9 mouse cellular contexts compared by ENCODE assay signal in genomic region chr4:136324226-136324625, GRCm38 (mm10). TPM values are rescaled to one million over a fixed set of nuclear protein-coding genes. Genes with fewer than 3 reads are reported as not detected.
DNase-seq lines count a peak whose midpoint lies in the region; ATAC-seq and TF ChIP-seq lines count a peak whose summit lies in the region.
"Had no signal": no experiment of that assay in that cellular context is flagged by ENCODE, and none has a peak within 500 bp of the region (broad histone marks: within the 10 kb centered on the region; RNA-seq: fewer than 3 reads in every experiment).

No protein-coding gene starts in this region.

- no peak for DNase-seq in forebrain, postnatal 0 days
- no peak for DNase-seq in forebrain, embryonic 11.5 days (ENCODE audit: low spot score)
- DNase-seq in midbrain, embryonic 14.5 days = peak; percentile 40
- peak; percentile 2 for DNase-seq in heart, postnatal 25 days (ENCODE audit: low spot score)
- peak; percentile 56 for DNase-seq in skeletal muscle tissue, adult 2 months (ENCODE audit: low read depth, low spot score)
- DNase-seq in spleen, postnatal 4 days (ENCODE audit: low spot score in 2 of 2) = no peak

- no peak overlapping the region for H3K4me2 ChIP-seq in forebrain, postnatal 0 days (ENCODE audit: low read depth)
- no peak overlapping the region for H3K4me2 ChIP-seq in forebrain, embryonic 11.5 days (ENCODE audit: low read depth, low read length, severe bottlenecking)
- no peak overlapping the region for H3K4me2 ChIP-seq in midbrain, embryonic 14.5 days (ENCODE audit: low read length)
- no peak overlapping the region for H3K4me2 ChIP-seq in midbrain, embryonic 13.5 days (replicated peaks)
- no peak overlapping the region for H3K4me2 ChIP-seq in hindbrain, embryonic 16.5 days (ENCODE audit: low read length)
- H3K4me2 ChIP-seq: stomach, embryonic 15.5 days had no signal

- intact Hi-C loops in heart, postnatal 25 days (cut with DNase I) = loop anchor here (1.0 to 5.0 kb wide), 3 partner anchors 37 to 122 kb away; no protein-coding TSS in a partner anchor

- ATAC-seq in forebrain, postnatal 0 days = no peak
- ATAC-seq in forebrain, embryonic 11.5 days (replicated peaks; ENCODE audit: low FRiP score) = no peak
- no peak for ATAC-seq in midbrain, embryonic 14.5 days (ENCODE audit: low FRiP score, low TSS enrichment)
- ATAC-seq in midbrain, embryonic 13.5 days = no peak
- no peak for ATAC-seq in hindbrain, embryonic 16.5 days

- peak; percentile 32 for TF ChIP-seq CTCF in forebrain, postnatal 0 days (IDR thresholded peaks at IDR 0.05; ENCODE audit: low read depth)

- H3K4me3 ChIP-seq in forebrain, postnatal 0 days (ENCODE audit: low read depth, low read length) = no peak overlapping the region
- no peak overlapping the region for H3K4me3 ChIP-seq in forebrain, embryonic 11.5 days (ENCODE audit: low read depth, low read length)
- no peak overlapping the region for H3K4me3 ChIP-seq in midbrain, embryonic 14.5 days (replicated peaks; ENCODE audit: low read depth, low read length)
- H3K4me3 ChIP-seq in midbrain, embryonic 13.5 days (replicated peaks) = no peak overlapping the region
- no peak overlapping the region for H3K4me3 ChIP-seq in hindbrain, embryonic 16.5 days (ENCODE audit: low read length)
- H3K4me3 ChIP-seq: stomach, embryonic 15.5 days had no signal

- H3K36me3 ChIP-seq in forebrain, postnatal 0 days (ENCODE audit: insufficient read depth) = peaks cover 48% of the 10 kb centered on the region
- H3K36me3 ChIP-seq in forebrain, embryonic 11.5 days (ENCODE audit: control insufficient read depth, insufficient read depth, low read length) = peaks cover 3% of the 10 kb centered on the region; the same call in 1 of the 2 replicates
- H3K36me3 ChIP-seq in midbrain, embryonic 14.5 days (ENCODE audit: control insufficient read depth, insufficient read depth, low read length) = peaks cover 67% of the 10 kb centered on the region
- H3K36me3 ChIP-seq in midbrain, embryonic 13.5 days = peaks cover 62% of the 10 kb centered on the region
- peaks cover 13% of the 10 kb centered on the region for H3K36me3 ChIP-seq in hindbrain, embryonic 16.5 days (ENCODE audit: control insufficient read depth, insufficient read depth, low read length)

- H3K9me3 ChIP-seq in forebrain, postnatal 0 days (ENCODE audit: low read length) = no peaks in the 10 kb centered on the region
- H3K9me3 ChIP-seq in forebrain, embryonic 11.5 days (ENCODE audit: control insufficient read depth, low read length) = no peaks in the 10 kb centered on the region
- H3K9me3 ChIP-seq in midbrain, embryonic 14.5 days (ENCODE audit: control insufficient read depth, low read length) = no peaks in the 10 kb centered on the region
- no peaks in the 10 kb centered on the region for H3K9me3 ChIP-seq in midbrain, embryonic 13.5 days
- no peaks in the 10 kb centered on the region for H3K9me3 ChIP-seq in hindbrain, embryonic 16.5 days (ENCODE audit: control insufficient read depth, low read length)
- H3K9me3 ChIP-seq: stomach, embryonic 15.5 days had no signal

- H3K27ac ChIP-seq in forebrain, postnatal 0 days (ENCODE audit: low read depth, low read length) = no peak overlapping the region
- H3K27ac ChIP-seq in forebrain, embryonic 11.5 days (ENCODE audit: low read depth, low read length) = no peak overlapping the region
- H3K27ac ChIP-seq in midbrain, embryonic 14.5 days (replicated peaks; ENCODE audit: low read depth, low read length) = no peak overlapping the region
- H3K27ac ChIP-seq in midbrain, embryonic 13.5 days = no peak overlapping the region
- H3K27ac ChIP-seq in hindbrain, embryonic 16.5 days (ENCODE audit: low read depth, low read length) = no peak overlapping the region
- H3K27ac ChIP-seq: stomach, embryonic 15.5 days had no signal

- H3K4me1 ChIP-seq in forebrain, postnatal 0 days (ENCODE audit: insufficient read depth) = no peaks in the 10 kb centered on the region
- H3K4me1 ChIP-seq in forebrain, embryonic 11.5 days (replicated peaks; ENCODE audit: control insufficient read depth, insufficient read depth, low read length) = no peaks in the 10 kb centered on the region
- H3K4me1 ChIP-seq in midbrain, embryonic 14.5 days (ENCODE audit: control insufficient read depth, insufficient read depth, low read length) = no peaks in the 10 kb centered on the region
- H3K4me1 ChIP-seq in midbrain, embryonic 13.5 days (replicated peaks) = no peaks in the 10 kb centered on the region
- no peaks in the 10 kb centered on the region for H3K4me1 ChIP-seq in hindbrain, embryonic 16.5 days (ENCODE audit: control insufficient read depth, insufficient read depth, low read depth, low read length)
- H3K4me1 ChIP-seq: stomach, embryonic 15.5 days had no signal

- WGBS in forebrain, postnatal 0 days = 54% methylated on average over 2 of the region's 2 CpGs
- WGBS in forebrain, embryonic 11.5 days = 75% methylated on average over 2 of the region's 2 CpGs
- 79% methylated on average over 2 of the region's 2 CpGs for WGBS in midbrain, embryonic 14.5 days
- WGBS in midbrain, embryonic 13.5 days = 79% methylated on average over 2 of the region's 2 CpGs
- WGBS in hindbrain, embryonic 16.5 days = 67% methylated on average over 2 of the region's 2 CpGs

- no peaks in the 10 kb centered on the region for H3K27me3 ChIP-seq in forebrain, postnatal 0 days (ENCODE audit: insufficient read depth, low read length)
- no peaks in the 10 kb centered on the region for H3K27me3 ChIP-seq in forebrain, embryonic 11.5 days (ENCODE audit: control insufficient read depth, insufficient read depth, low read length)
- no peaks in the 10 kb centered on the region for H3K27me3 ChIP-seq in midbrain, embryonic 14.5 days (ENCODE audit: control insufficient read depth, insufficient read depth, low read length)
- no peaks in the 10 kb centered on the region for H3K27me3 ChIP-seq in midbrain, embryonic 13.5 days
- no peaks in the 10 kb centered on the region for H3K27me3 ChIP-seq in hindbrain, embryonic 16.5 days (replicated peaks; ENCODE audit: control insufficient read depth, insufficient read depth, low read length)
- H3K27me3 ChIP-seq: stomach, embryonic 15.5 days had no signal

- no peak overlapping the region for H3K9ac ChIP-seq in forebrain, postnatal 0 days
- no peak overlapping the region for H3K9ac ChIP-seq in forebrain, embryonic 11.5 days (ENCODE audit: low read length)
- no peak overlapping the region for H3K9ac ChIP-seq in midbrain, embryonic 14.5 days (replicated peaks; ENCODE audit: low read length)
- H3K9ac ChIP-seq in midbrain, embryonic 13.5 days (replicated peaks) = no peak overlapping the region
- no peak overlapping the region for H3K9ac ChIP-seq in hindbrain, embryonic 16.5 days (ENCODE audit: low read depth, low read length)
- H3K9ac ChIP-seq: stomach, embryonic 15.5 days had no signal

RNA-seq across cellular contexts. Expression of gene Hnrnpr, which starts 13.5 kb away (rescaled TPM):
- total RNA-seq in forebrain, postnatal 0 days (2014; rRNA removed) = 162 and 169 TPM in 2 replicates
- 175 and 214 TPM in 2 replicates for polyA plus RNA-seq in forebrain, postnatal 0 days (2015; fragmentation: Nextera tagmentation; extraction: Ambion mirVana)
- polyA plus RNA-seq in forebrain, embryonic 11.5 days (2014; fragmentation: Nextera tagmentation; extraction: Ambion mirVana) = 193 and 215 TPM in 2 replicates
- 152 and 207 TPM in 2 replicates for polyA plus RNA-seq in midbrain, embryonic 14.5 days (2014; fragmentation: Nextera tagmentation; extraction: Ambion mirVana)
- polyA plus RNA-seq in midbrain, embryonic 13.5 days (2015; fragmentation: Nextera tagmentation; extraction: Ambion mirVana) = 254 and 270 TPM in 2 replicates
- 10 to 100 TPM; 44.6 to 44.9 TPM for total RNA-seq in heart, postnatal 25 days (2021)
- polyA plus RNA-seq in hindbrain, embryonic 16.5 days (2015; fragmentation: Nextera tagmentation; extraction: Ambion mirVana) = 166 and 174 TPM in 2 replicates

RNA-seq across cellular contexts. Expression of gene Zfp46, which starts 39.7 kb away (rescaled TPM):
- total RNA-seq in forebrain, postnatal 0 days (2014; rRNA removed) = 72.6 and 73.1 TPM in 2 replicates
- 23.6 and 31.0 TPM in 2 replicates for polyA plus RNA-seq in forebrain, postnatal 0 days (2015; fragmentation: Nextera tagmentation; extraction: Ambion mirVana)
- 28.2 and 30.8 TPM in 2 replicates for polyA plus RNA-seq in forebrain, embryonic 11.5 days (2014; fragmentation: Nextera tagmentation; extraction: Ambion mirVana)
- polyA plus RNA-seq in midbrain, embryonic 14.5 days (2014; fragmentation: Nextera tagmentation; extraction: Ambion mirVana) = 31.1 and 47.7 TPM in 2 replicates
- 39.5 and 40.7 TPM in 2 replicates for polyA plus RNA-seq in midbrain, embryonic 13.5 days (2015; fragmentation: Nextera tagmentation; extraction: Ambion mirVana)
- 10 to 100 TPM; 39.3 to 54.1 TPM for total RNA-seq in heart, postnatal 25 days (2021)
- 35.2 and 44.8 TPM in 2 replicates for polyA plus RNA-seq in hindbrain, embryonic 16.5 days (2015; fragmentation: Nextera tagmentation; extraction: Ambion mirVana)

Comparison
In these comparisons a context has a peak if more than half of its experiments do, and no peak if none do; other contexts are left out.
1. DNase-seq: peak in midbrain, embryonic 14.5 days (single experiment), heart, postnatal 25 days (single experiment) and skeletal muscle tissue, adult 2 months (single experiment); none in forebrain, postnatal 0 days (single experiment), forebrain, embryonic 11.5 days (single experiment) and spleen, postnatal 4 days (0 of 2).